Mouse (Mus musculus) embryonic fibroblast, embryonic 13.5 days (primary cell): Measurements from ENCODE around the gene Kctd2.

Experiments
- CTCF ChIP-seq: IDR thresholded peaks from 2 replicates; pipeline ENCODE4 v1.5.1; 2011; ENCODE audit warnings: mild to moderate bottlenecking, control low read depth, low read length, moderate library complexity, borderline replicate concordance; ENCODE audit not compliant: insufficient read depth
- POLR2A ChIP-seq: IDR thresholded peaks from 2 replicates; pipeline ENCODE4 v1.6.1; 2011; ENCODE audit warnings: low read depth, mild to moderate bottlenecking, control low read depth, low read length, moderate library complexity

DNA sequence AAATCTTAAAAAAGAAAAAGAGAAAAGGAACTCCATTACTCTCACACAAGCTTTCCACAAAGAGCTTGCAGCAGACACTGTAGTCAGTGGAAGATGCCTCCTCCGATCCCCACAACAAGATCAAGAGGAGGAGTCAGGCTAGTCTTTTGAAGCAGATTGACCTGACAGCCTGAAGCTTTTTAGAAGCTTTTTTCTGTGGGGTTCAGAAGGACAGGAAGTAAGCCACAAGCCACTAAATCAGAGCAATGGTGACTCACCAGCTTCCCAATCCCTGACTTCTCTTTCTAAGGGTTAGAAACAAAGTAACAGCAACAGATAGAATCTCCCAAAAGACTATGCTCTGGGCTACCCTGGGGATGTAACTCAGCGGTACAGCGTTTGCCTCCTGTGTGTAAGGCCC lies 19.4 kb downstream of the Kctd2 start:
- no peak for TF ChIP-seq CTCF
- TF ChIP-seq POLR2A = no peak
